Mouse (Mus musculus): Measurements from ENCODE around the gene Lyg2. TPM values are rescaled to one million over a fixed set of nuclear protein-coding genes. Genes with fewer than 3 reads are reported as not detected.

The Lyg2 gene
- not detected in 2 replicates for polyA plus RNA-seq (2015; fragmentation: Nextera tagmentation; extraction: Ambion mirVana)

DNA sequence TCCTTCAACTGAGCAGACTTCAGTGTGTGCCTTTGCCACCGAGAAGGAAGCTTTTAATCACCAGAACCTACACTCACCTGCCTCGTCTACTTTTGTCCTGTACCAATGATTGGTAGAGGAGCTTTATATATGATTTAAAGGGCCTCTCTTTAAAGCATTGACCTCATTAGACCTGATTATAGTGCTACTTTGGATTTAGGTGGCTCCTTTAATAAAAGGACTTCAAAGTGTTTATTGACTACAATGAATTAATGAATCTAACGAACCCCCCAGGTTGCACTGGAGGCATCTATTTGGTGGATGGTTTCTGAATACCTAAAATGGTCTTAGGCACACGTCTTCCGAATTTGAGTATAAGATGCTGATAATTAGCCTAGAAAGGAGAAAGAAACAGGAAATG lies at the start of gene Lyg2:
Lyg2 (minus strand) TSS at position 101 of the 400 bp plus-strand sequence.
- Histone ChIP-seq H3K9ac (no peak within 1 kb of the TSS), H3K9me3 (replicated peaks) (no peaks in the 10 kb centered on the region), H3K4me1 (replicated peaks) (no peaks in the 10 kb centered on the region), H3K36me3 (replicated peaks) (no peaks in the 10 kb centered on the region), H3K27me3 (0 out of 2 replicates have a peak, but pooled peaks cover 4% of the 10 kb centered on the region), H3K27ac (replicated peaks) (no peak within 1 kb of the TSS), H3K4me2 (no peak within 1 kb of the TSS), H3K4me3 (replicated peaks) (no peak within 1 kb of the TSS)
- 46% methylated on average over 5 of the region's 5 CpGs for WGBS (ENCODE audit: insufficient replicate concordance)
- no peak for ATAC-seq (ENCODE audit: insufficient read depth)

DNA sequence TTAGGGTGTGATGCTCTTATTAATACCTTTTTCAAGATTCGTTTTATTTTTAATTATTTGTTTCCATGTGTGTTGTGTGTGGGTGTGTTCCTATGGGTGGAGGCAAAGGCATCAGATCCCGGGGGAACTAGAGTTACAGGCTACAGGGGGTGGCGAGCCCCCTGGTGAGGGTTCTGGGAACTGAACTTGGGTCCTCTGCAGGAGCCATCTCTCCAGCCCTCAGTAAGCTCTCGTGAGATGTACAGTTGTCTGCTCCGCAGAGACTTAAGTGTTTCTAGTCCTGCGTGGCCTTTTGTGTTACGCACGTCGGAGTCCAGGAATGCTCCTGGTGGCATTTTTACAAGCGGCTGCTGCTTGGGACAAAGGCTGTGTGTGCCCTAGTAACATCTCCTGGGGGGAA lies 49.3 kb upstream of the Lyg2 start:
- Histone ChIP-seq H3K4me1 (replicated peaks) (no peaks in the 10 kb centered on the region), H3K4me2 (no peak overlapping the region), H3K27me3 (no peaks in the 10 kb centered on the region; the same call in 1 of the 2 replicates), H3K9ac (no peak overlapping the region), H3K36me3 (replicated peaks) (no peaks in the 10 kb centered on the region), H3K9me3 (replicated peaks) (no peaks in the 10 kb centered on the region), H3K27ac (replicated peaks) (no peak overlapping the region), H3K4me3 (replicated peaks) (no peak overlapping the region)
- ATAC-seq (ENCODE audit: insufficient read depth) = no peak
- WGBS (ENCODE audit: insufficient replicate concordance) = 61% methylated on average over 10 of the region's 10 CpGs

DNA sequence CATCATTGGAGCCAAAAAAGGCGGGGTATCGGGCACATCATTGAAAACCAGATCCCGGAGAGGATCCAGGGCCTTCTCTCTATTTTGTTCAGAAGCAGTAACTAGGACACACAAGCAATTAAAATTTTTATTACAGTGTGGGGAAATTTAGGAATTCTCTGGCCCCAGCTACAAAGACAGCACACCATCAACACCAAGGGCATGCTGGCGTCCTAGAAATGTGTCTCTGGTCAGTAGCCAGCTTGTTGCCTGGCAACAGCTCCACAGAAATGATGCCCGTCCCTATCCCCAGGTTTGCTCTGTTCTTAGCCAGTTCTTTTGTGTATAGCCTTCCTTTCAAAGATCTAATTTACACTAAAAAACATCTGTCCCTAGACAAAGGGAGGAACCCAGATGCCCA lies 43.2 kb upstream of the Lyg2 start:
- WGBS (ENCODE audit: insufficient replicate concordance) = 63% methylated on average over 5 of the region's 5 CpGs
- no peaks in the 10 kb centered on the region for H3K9me3 ChIP-seq (replicated peaks)
- H3K4me3 ChIP-seq (replicated peaks) = no peak overlapping the region
- H3K27me3 ChIP-seq = no peaks in the 10 kb centered on the region
- no peaks in the 10 kb centered on the region for H3K4me1 ChIP-seq (replicated peaks)
- no peak overlapping the region for H3K27ac ChIP-seq (replicated peaks)
- H3K9ac ChIP-seq = no peak overlapping the region
- H3K36me3 ChIP-seq (replicated peaks) = no peaks in the 10 kb centered on the region
- no peak overlapping the region for H3K4me2 ChIP-seq
- ATAC-seq (ENCODE audit: insufficient read depth) = no peak

DNA sequence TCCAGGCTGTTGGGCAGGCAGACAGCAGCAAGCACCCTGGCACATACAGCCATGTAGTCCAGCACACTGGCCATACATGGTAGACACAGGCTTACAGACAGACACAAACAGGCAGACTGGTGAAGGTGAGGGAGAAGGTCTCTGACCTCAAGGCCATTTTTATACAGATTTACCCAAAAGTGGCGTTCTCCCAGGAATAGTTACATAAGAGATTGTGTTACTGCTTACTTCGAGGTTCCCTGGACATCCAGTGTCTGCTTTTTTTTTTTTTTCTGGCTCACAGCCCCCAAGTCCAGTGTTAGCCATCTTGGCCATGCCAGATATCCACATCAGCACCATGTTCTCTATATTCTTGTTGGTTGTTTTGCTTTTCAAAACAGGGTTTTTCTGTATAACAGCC lies 42.2 kb upstream of the Lyg2 start:
- Histone ChIP-seq H3K9me3 (replicated peaks) (no peaks in the 10 kb centered on the region), H3K9ac (no peak overlapping the region), H3K27ac (replicated peaks) (no peak overlapping the region), H3K27me3 (no peaks in the 10 kb centered on the region), H3K4me2 (no peak overlapping the region), H3K4me3 (replicated peaks) (no peak overlapping the region), H3K36me3 (replicated peaks) (no peaks in the 10 kb centered on the region), H3K4me1 (replicated peaks) (no peaks in the 10 kb centered on the region)
- WGBS (ENCODE audit: insufficient replicate concordance) = 47% methylated on average over 2 of the region's 2 CpGs
- no peak for ATAC-seq (ENCODE audit: insufficient read depth)

DNA sequence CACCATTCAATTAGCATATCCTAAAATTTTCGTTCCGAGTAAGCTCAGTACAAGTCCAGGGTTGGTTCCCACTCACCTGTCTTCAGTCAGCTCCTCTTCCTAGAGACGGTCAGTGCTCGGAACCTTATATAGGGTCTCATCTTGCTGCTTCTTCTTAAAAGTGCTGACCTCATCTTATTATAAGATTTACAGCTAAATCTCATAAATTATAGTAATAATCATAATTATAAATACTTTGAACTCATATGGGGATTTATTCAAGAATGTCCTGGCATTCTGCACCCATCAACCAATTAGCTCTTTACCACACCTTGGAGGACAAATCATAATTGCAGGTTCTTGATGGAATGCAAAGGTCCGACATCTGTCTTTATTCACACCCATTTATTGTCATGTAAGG lies 41.4 kb upstream of the Lyg2 start, which contains the start of gene Lyg1:
Lyg1 (minus strand) TSS at position 101 of the 400 bp plus-strand sequence.
- ATAC-seq (ENCODE audit: insufficient read depth) = no peak
- H3K9ac ChIP-seq = no peak within 1 kb of the TSS
- no peak within 1 kb of the TSS for H3K27ac ChIP-seq (replicated peaks)
- H3K4me2 ChIP-seq = no peak within 1 kb of the TSS
- H3K36me3 ChIP-seq (replicated peaks) = no peaks in the 10 kb centered on the region
- no peaks in the 10 kb centered on the region for H3K9me3 ChIP-seq (replicated peaks)
- no peak within 1 kb of the TSS for H3K4me3 ChIP-seq (replicated peaks)
- H3K4me1 ChIP-seq (replicated peaks) = no peaks in the 10 kb centered on the region
- H3K27me3 ChIP-seq = no peaks in the 10 kb centered on the region
- 61% methylated on average over 5 of the region's 5 CpGs for WGBS (ENCODE audit: insufficient replicate concordance)

DNA sequence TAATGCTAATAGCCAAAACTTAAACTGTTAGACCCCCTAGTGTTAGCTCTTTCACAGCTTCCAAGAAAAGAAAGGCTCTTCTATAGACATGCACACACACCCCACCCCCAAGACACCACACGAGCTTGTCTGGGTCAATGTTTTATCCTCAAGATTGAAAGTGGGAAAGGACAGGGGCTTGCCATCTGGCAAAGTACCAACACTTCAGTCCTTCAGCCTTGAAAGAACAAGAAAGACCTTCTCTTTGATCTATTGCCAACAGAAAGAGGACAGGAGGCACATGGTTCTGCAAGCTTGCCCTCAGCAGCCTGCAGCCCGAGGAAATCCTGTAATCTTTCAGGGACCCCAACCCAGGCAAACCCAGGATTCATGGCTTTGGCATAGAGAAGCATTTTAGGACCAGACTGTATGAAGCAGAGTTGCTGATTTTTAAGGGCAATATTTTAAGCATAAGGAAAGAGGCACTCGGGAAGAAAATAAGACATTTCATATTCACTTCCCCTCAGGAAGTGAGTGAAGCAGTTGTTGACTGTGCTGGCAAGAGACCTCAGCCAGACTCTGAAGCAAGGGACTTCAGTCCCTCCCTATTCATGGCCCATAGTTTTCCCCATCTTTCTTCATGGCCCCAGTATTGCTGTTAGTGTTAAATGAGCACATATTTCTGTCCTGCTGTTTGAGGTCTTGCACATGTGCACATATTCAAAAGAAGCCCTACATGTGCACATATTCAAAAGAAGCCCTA lies 40.6 kb upstream of the Lyg2 start:
- H3K4me3 ChIP-seq (replicated peaks) = no peak overlapping the region
- no peak for ATAC-seq (ENCODE audit: insufficient read depth)
- no peak overlapping the region for H3K9ac ChIP-seq
- H3K27me3 ChIP-seq = no peaks in the 10 kb centered on the region
- no peak overlapping the region for H3K4me2 ChIP-seq
- no peak overlapping the region for H3K27ac ChIP-seq (replicated peaks)
- WGBS (ENCODE audit: insufficient replicate concordance) = 15% methylated on average over 3 of the region's 3 CpGs
- no peaks in the 10 kb centered on the region for H3K36me3 ChIP-seq (replicated peaks)
- no peaks in the 10 kb centered on the region for H3K4me1 ChIP-seq (replicated peaks)
- no peaks in the 10 kb centered on the region for H3K9me3 ChIP-seq (replicated peaks)

DNA sequence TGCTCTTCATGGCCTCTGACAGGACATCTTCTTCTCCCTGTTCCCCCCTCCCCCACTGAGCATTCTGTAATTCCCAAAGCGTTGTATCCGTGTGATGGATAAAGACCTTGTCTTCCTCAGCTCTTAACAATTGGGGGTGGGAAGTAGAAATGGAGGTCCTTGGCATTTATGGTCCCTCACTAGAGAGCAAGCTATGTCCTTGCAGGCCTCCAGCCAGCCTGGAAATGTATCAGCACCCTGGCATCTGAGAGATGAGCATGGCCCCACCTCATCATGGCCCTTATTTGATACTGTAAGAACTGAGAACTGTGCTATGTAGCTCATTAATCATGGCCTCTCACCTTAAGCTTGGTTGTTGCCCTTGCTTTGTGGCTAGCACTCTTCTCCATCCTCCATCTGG lies 39.0 kb upstream of the Lyg2 start:
- no peak overlapping the region for H3K9ac ChIP-seq
- H3K4me2 ChIP-seq = no peak overlapping the region
- H3K27me3 ChIP-seq = no peaks in the 10 kb centered on the region
- ATAC-seq (ENCODE audit: insufficient read depth) = no peak
- H3K36me3 ChIP-seq (replicated peaks) = no peaks in the 10 kb centered on the region
- 74% methylated on average over 2 of the region's 2 CpGs for WGBS (ENCODE audit: insufficient replicate concordance)
- no peaks in the 10 kb centered on the region for H3K9me3 ChIP-seq (replicated peaks)
- H3K4me1 ChIP-seq (replicated peaks) = no peaks in the 10 kb centered on the region
- H3K4me3 ChIP-seq (replicated peaks) = no peak overlapping the region
- H3K27ac ChIP-seq (replicated peaks) = no peak overlapping the region

DNA sequence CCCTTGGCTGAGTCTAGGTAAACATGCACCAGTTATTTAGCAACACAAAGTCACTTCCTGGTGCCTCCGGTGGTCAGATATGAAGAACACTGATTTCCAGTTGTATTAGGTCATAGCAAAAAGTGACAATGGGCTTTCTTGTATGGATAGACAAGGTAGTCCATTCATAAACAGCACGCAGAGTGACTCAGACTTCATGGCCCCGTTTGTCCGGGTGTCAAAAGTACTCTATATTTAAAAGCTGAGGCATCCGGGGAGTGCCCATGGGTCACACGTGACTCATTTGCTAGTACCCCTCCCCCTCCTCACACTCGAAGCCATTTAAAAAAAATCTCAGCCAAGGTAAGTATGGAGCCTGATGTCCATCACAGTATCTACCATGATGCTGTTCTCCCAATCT lies 38.5 kb upstream of the Lyg2 start:
- no peak overlapping the region for H3K9ac ChIP-seq
- no peak overlapping the region for H3K27ac ChIP-seq (replicated peaks)
- H3K4me3 ChIP-seq (replicated peaks) = no peak overlapping the region
- WGBS (ENCODE audit: insufficient replicate concordance) = 61% methylated on average over 7 of the region's 7 CpGs
- H3K9me3 ChIP-seq (replicated peaks) = no peaks in the 10 kb centered on the region
- H3K4me2 ChIP-seq = no peak overlapping the region
- no peaks in the 10 kb centered on the region for H3K36me3 ChIP-seq (replicated peaks)
- no peak for ATAC-seq (ENCODE audit: insufficient read depth)
- H3K27me3 ChIP-seq = no peaks in the 10 kb centered on the region
- no peaks in the 10 kb centered on the region for H3K4me1 ChIP-seq (replicated peaks)

DNA sequence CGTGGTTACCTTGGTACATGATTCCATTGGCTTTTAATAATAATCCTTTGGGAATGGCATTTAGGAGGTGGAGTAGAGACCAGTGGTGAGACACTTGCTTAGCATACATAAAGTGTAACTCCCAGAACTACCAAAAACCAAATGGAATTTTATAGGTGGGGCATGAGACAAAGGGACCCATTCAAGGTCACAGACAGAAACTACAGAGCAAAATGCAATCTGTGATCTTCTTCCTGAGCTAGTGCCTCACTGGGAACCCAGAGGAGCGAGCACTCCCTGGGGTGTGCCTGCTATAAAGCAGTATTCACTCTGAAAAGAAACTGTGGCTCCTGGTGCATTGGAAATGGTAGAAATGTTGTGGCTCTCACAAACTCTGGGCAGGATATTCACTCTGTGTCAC lies 32.6 kb upstream of the Lyg2 start:
- Histone ChIP-seq H3K27me3 (no peaks in the 10 kb centered on the region), H3K9ac (no peak overlapping the region), H3K36me3 (replicated peaks) (no peaks in the 10 kb centered on the region), H3K4me1 (replicated peaks) (no peaks in the 10 kb centered on the region), H3K9me3 (replicated peaks) (no peaks in the 10 kb centered on the region), H3K4me3 (replicated peaks) (no peak overlapping the region), H3K4me2 (no peak overlapping the region), H3K27ac (replicated peaks) (no peak overlapping the region)
- 50% methylated on average over 2 of the region's 2 CpGs for WGBS (ENCODE audit: insufficient replicate concordance)
- no peak for ATAC-seq (ENCODE audit: insufficient read depth)

DNA sequence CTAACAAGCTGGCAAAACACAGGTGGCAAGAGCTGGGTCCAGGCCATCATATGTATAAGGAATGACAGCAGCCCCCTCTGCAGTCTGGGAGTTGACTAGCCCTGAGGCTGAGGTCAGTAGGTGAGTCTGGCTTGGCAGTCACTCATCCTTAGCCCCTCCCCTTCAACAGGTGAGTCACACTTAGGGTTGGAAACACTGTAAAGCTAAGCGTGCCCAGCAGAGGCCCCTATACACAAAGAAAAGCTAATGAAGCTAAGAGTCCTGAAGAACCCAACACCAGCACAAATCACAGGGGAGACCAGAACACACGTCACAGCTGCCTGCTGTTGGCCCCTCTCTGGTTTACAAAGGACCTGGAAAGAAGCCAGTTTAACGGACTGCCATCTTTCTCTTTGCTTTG lies 15.5 kb upstream of the Lyg2 start:
- WGBS (ENCODE audit: insufficient replicate concordance) = 28% methylated on average over 3 of the region's 3 CpGs
- H3K9ac ChIP-seq = no peak overlapping the region
- no peak overlapping the region for H3K4me2 ChIP-seq
- H3K27ac ChIP-seq (replicated peaks) = no peak overlapping the region
- H3K36me3 ChIP-seq (replicated peaks) = no peaks in the 10 kb centered on the region
- H3K27me3 ChIP-seq = no peaks in the 10 kb centered on the region
- no peaks in the 10 kb centered on the region for H3K4me1 ChIP-seq (replicated peaks)
- ATAC-seq (ENCODE audit: insufficient read depth) = no peak
- no peaks in the 10 kb centered on the region for H3K9me3 ChIP-seq (replicated peaks)
- H3K4me3 ChIP-seq (replicated peaks) = no peak overlapping the region

DNA sequence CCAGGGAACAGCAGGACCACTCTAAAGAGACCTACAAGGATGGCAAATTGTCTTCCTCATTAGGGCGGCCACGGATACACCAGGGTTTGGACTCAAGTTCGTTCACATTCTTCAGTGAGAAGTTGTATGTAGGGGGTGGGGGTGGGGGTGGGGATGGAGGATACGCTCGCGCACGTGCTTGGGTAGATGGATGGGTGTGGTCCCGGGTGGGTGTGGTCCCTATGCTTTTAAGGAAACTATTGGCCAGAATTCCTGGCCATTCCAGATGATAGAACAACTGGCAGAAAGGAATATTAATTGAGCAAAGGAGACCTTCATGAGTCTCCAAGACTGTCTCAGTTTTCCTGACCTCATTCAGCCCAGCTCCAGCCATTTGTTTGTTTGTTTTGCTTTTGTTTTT lies 9.7 kb upstream of the Lyg2 start:
- no peak for ATAC-seq (ENCODE audit: insufficient read depth)

DNA sequence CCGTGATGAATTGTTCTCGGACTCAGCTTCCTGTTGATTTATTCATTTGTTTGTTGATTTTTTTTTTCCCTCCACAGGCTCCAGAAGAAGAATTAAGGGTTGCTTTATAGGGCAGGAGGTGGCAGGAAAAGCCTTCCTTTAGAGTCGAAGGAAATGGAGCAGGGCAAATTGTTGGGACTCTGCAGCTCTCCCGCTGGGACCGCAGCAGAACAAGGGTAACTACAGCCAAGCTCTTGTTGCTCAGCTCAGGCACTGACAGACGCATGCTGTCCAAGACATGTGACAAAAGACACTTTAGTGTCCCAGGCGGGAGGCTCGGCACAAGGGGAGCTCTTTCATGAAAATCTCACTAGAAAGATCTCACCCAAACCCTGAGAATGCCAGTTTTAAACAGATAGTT lies 6.2 kb upstream of the Lyg2 start:
- WGBS (ENCODE audit: insufficient replicate concordance) = 45% methylated on average over 8 of the region's 8 CpGs

More for the DNA sequence above, 9.7 kb upstream of the Lyg2 start:
- no peaks in the 10 kb centered on the region for H3K9me3 ChIP-seq (replicated peaks)
- no peak overlapping the region for H3K4me3 ChIP-seq (replicated peaks)
- no peaks in the 10 kb centered on the region for H3K4me1 ChIP-seq (replicated peaks)
- H3K9ac ChIP-seq = no peak overlapping the region
- WGBS (ENCODE audit: insufficient replicate concordance) = 56% methylated on average over 8 of the region's 8 CpGs
- no peak overlapping the region for H3K4me2 ChIP-seq
- no peaks in the 10 kb centered on the region for H3K27me3 ChIP-seq
- H3K27ac ChIP-seq (replicated peaks) = no peak overlapping the region
- H3K36me3 ChIP-seq (replicated peaks) = no peaks in the 10 kb centered on the region

More for the DNA sequence above, 6.2 kb upstream of the Lyg2 start:
- Histone ChIP-seq H3K9ac (no peak overlapping the region), H3K4me2 (no peak overlapping the region), H3K27ac (replicated peaks) (no peak overlapping the region), H3K4me1 (replicated peaks) (no peaks in the 10 kb centered on the region), H3K27me3 (0 out of 2 replicates have a peak, but pooled peaks cover 3% of the 10 kb centered on the region), H3K4me3 (replicated peaks) (no peak overlapping the region), H3K9me3 (replicated peaks) (no peaks in the 10 kb centered on the region), H3K36me3 (replicated peaks) (no peaks in the 10 kb centered on the region)
- ATAC-seq (ENCODE audit: insufficient read depth) = no peak

All from liver, embryonic 15.5 days (tissue).